Mouse (Mus musculus): ENCODE data around the gene Ltbp2. TPM values are rescaled to one million over a fixed set of nuclear protein-coding genes. Genes with fewer than 3 reads are reported as not detected.

Gene Ltbp2
- polyA plus RNA-seq, 1 experiment: not detected

GRCm38 (mm10) chr12:84831648-84832047, 44.7 kb downstream of the Ltbp2 start:
- H3K27ac ChIP-seq (ENCODE audit: insufficient read depth, low read depth, low read length): no peak overlapping the region
- H3K4me3 ChIP-seq (ENCODE audit: insufficient read depth, low read depth, low read length): no peak overlapping the region
- TF ChIP-seq POLR2A (IDR thresholded peaks at IDR 0.05; ENCODE audit: insufficient read depth, low read depth, low read length) (no peak), CTCF (IDR thresholded peaks at IDR 0.05; ENCODE audit: insufficient read depth, low read depth, low read length) (no peak)
- 90% methylated on average over 10 of the region's 10 CpGs for WGBS
- peaks cover 5% of the 10 kb centered on the region for H3K4me1 ChIP-seq (ENCODE audit: control insufficient read depth, insufficient read depth, low read length)

GRCm38 (mm10) chr12:84831141-84831540, 45.2 kb downstream of the Ltbp2 start:
- Histone ChIP-seq H3K27ac (ENCODE audit: insufficient read depth, low read depth, low read length) (no peak overlapping the region), H3K4me3 (ENCODE audit: insufficient read depth, low read depth, low read length) (no peak overlapping the region), H3K4me1 (ENCODE audit: control insufficient read depth, insufficient read depth, low read length) (peaks cover 5% of the 10 kb centered on the region)
- WGBS: 79% methylated on average over 5 of the region's 5 CpGs
- TF ChIP-seq CTCF (IDR thresholded peaks at IDR 0.05; ENCODE audit: insufficient read depth, low read depth, low read length) (no peak), POLR2A (IDR thresholded peaks at IDR 0.05; ENCODE audit: insufficient read depth, low read depth, low read length) (no peak)

GRCm38 (mm10) chr12:84830438-84830837, 45.9 kb downstream of the Ltbp2 start:
- no peak overlapping the region for H3K27ac ChIP-seq (ENCODE audit: insufficient read depth, low read depth, low read length)
- 92% methylated on average over 5 of the region's 5 CpGs for WGBS
- TF ChIP-seq CTCF (IDR thresholded peaks at IDR 0.05; ENCODE audit: insufficient read depth, low read depth, low read length) (no peak), POLR2A (IDR thresholded peaks at IDR 0.05; ENCODE audit: insufficient read depth, low read depth, low read length) (no peak)

GRCm38 (mm10) chr12:84829913-84830312, 46.4 kb downstream of the Ltbp2 start:
- 46% methylated on average over 10 of the region's 10 CpGs for WGBS
- Histone ChIP-seq H3K27ac (ENCODE audit: insufficient read depth, low read depth, low read length) (no peak overlapping the region), H3K4me3 (ENCODE audit: insufficient read depth, low read depth, low read length) (no peak overlapping the region), H3K4me1 (ENCODE audit: control insufficient read depth, insufficient read depth, low read length) (peaks cover 5% of the 10 kb centered on the region)
- TF ChIP-seq POLR2A (IDR thresholded peaks at IDR 0.05; ENCODE audit: insufficient read depth, low read depth, low read length) (no peak), CTCF (IDR thresholded peaks at IDR 0.05; ENCODE audit: insufficient read depth, low read depth, low read length) (no peak)

More at GRCm38 (mm10) chr12:84830438-84830837, 45.9 kb downstream of the Ltbp2 start:
- no peak overlapping the region for H3K4me3 ChIP-seq (ENCODE audit: insufficient read depth, low read depth, low read length)
- peaks cover 5% of the 10 kb centered on the region for H3K4me1 ChIP-seq (ENCODE audit: control insufficient read depth, insufficient read depth, low read length)

- no peak overlapping the region for H3K27ac ChIP-seq (ENCODE audit: insufficient read depth, low read depth, low read length)
- no peak for TF ChIP-seq POLR2A (IDR thresholded peaks at IDR 0.05; ENCODE audit: insufficient read depth, low read depth, low read length)
- no peak for TF ChIP-seq CTCF (IDR thresholded peaks at IDR 0.05; ENCODE audit: insufficient read depth, low read depth, low read length)
- peaks cover 5% of the 10 kb centered on the region for H3K4me1 ChIP-seq (ENCODE audit: control insufficient read depth, insufficient read depth, low read length)
- H3K4me3 ChIP-seq (ENCODE audit: insufficient read depth, low read depth, low read length): no peak overlapping the region
- 86% methylated on average over 20 of the region's 20 CpGs for WGBS
These were observed 47.1 kb downstream of the Ltbp2 start for GRCm38 (mm10) chr12:84829109-84829724.

- 26% methylated on average over 8 of the region's 8 CpGs for WGBS
- H3K4me1 ChIP-seq (ENCODE audit: control insufficient read depth, insufficient read depth, low read length): peaks cover 5% of the 10 kb centered on the region
- H3K4me3 ChIP-seq (ENCODE audit: insufficient read depth, low read depth, low read length): no peak overlapping the region
- no peak for TF ChIP-seq CTCF (IDR thresholded peaks at IDR 0.05; ENCODE audit: insufficient read depth, low read depth, low read length)
- TF ChIP-seq POLR2A (IDR thresholded peaks at IDR 0.05; ENCODE audit: insufficient read depth, low read depth, low read length): no peak
- no peak overlapping the region for H3K27ac ChIP-seq (ENCODE audit: insufficient read depth, low read depth, low read length)
These were observed 48.9 kb downstream of the Ltbp2 start for GRCm38 (mm10) chr12:84827384-84827933.

GRCm38 (mm10) chr12:84824203-84824602, 52.1 kb downstream of the Ltbp2 start:
- WGBS: 50% methylated on average over 5 of the region's 5 CpGs
- TF ChIP-seq POLR2A (IDR thresholded peaks at IDR 0.05; ENCODE audit: insufficient read depth, low read depth, low read length) (no peak), CTCF (IDR thresholded peaks at IDR 0.05; ENCODE audit: insufficient read depth, low read depth, low read length) (no peak)
- Histone ChIP-seq H3K4me1 (ENCODE audit: control insufficient read depth, insufficient read depth, low read length) (peaks cover 5% of the 10 kb centered on the region), H3K4me3 (ENCODE audit: insufficient read depth, low read depth, low read length) (no peak overlapping the region), H3K27ac (ENCODE audit: insufficient read depth, low read depth, low read length) (no peak overlapping the region)

GRCm38 (mm10) chr12:84823601-84824000, 52.7 kb downstream of the Ltbp2 start:
- no peak overlapping the region for H3K27ac ChIP-seq (ENCODE audit: insufficient read depth, low read depth, low read length)
- no peak for TF ChIP-seq CTCF (IDR thresholded peaks at IDR 0.05; ENCODE audit: insufficient read depth, low read depth, low read length)
- no peak for TF ChIP-seq POLR2A (IDR thresholded peaks at IDR 0.05; ENCODE audit: insufficient read depth, low read depth, low read length)
- 62% methylated on average over 7 of the region's 7 CpGs for WGBS
- H3K4me3 ChIP-seq (ENCODE audit: insufficient read depth, low read depth, low read length): no peak overlapping the region
- H3K4me1 ChIP-seq (ENCODE audit: control insufficient read depth, insufficient read depth, low read length): peaks cover 5% of the 10 kb centered on the region

- 91% methylated on average over 13 of the region's 13 CpGs for WGBS
- no peak for TF ChIP-seq POLR2A (IDR thresholded peaks at IDR 0.05; ENCODE audit: insufficient read depth, low read depth, low read length)
- TF ChIP-seq CTCF (IDR thresholded peaks at IDR 0.05; ENCODE audit: insufficient read depth, low read depth, low read length): no peak
- no peak overlapping the region for H3K4me3 ChIP-seq (ENCODE audit: insufficient read depth, low read depth, low read length)
- H3K27ac ChIP-seq (ENCODE audit: insufficient read depth, low read depth, low read length): no peak overlapping the region
- H3K4me1 ChIP-seq (ENCODE audit: control insufficient read depth, insufficient read depth, low read length): no peaks in the 10 kb centered on the region
These were observed 56.8 kb downstream of the Ltbp2 start for GRCm38 (mm10) chr12:84819236-84820168.

Measured in olfactory bulb, adult 2 months (tissue).